Mouse (Mus musculus): ENCODE measurements around the gene Il20rb. TPM values are rescaled to one million over a fixed set of nuclear protein-coding genes. Genes with fewer than 3 reads are reported as not detected.

The Il20rb gene
- polyA plus RNA-seq (2015; fragmentation: Nextera tagmentation; extraction: Ambion mirVana), result 0.98 and 1.1 TPM in 2 replicates

- Histone ChIP-seq H3K9me3 (ENCODE audit: control insufficient read depth, low read length) (no peaks in the 10 kb centered on the region), H3K36me3 (ENCODE audit: control insufficient read depth, insufficient read depth, low read length) (no peaks in the 10 kb centered on the region), H3K27ac (ENCODE audit: low read length) (no peak within 1 kb of the TSS), H3K4me3 (ENCODE audit: low read length) (no peak within 1 kb of the TSS), H3K27me3 (replicated peaks; ENCODE audit: control insufficient read depth, insufficient read depth, low read length) (no peaks in the 10 kb centered on the region), H3K4me1 (ENCODE audit: control insufficient read depth, insufficient read depth, low read length) (peaks cover 12% of the 10 kb centered on the region; the same call in 1 of the 2 replicates), H3K9ac (ENCODE audit: low read depth, low read length) (no peak within 1 kb of the TSS), H3K4me2 (ENCODE audit: low read depth, low read length) (no peak within 1 kb of the TSS)
- WGBS, result 86% methylated on average over 5 of the region's 5 CpGs
- no peak for ATAC-seq
These were observed at the start of gene Il20rb for GRCm38 (mm10) chr9:100486431-100486830. Gene Il20rb, minus strand, starts transcription at chr9:100486788.

- Histone ChIP-seq H3K4me1 (ENCODE audit: control insufficient read depth, insufficient read depth, low read length) (0 out of 2 replicates have a peak, but pooled peaks cover 2% of the 10 kb centered on the region), H3K9me3 (ENCODE audit: control insufficient read depth, low read length) (no peaks in the 10 kb centered on the region; the same call in 1 of the 2 replicates), H3K4me2 (ENCODE audit: low read depth, low read length) (no peak overlapping the region), H3K9ac (ENCODE audit: low read depth, low read length) (no peak overlapping the region), H3K27me3 (replicated peaks; ENCODE audit: control insufficient read depth, insufficient read depth, low read length) (no peaks in the 10 kb centered on the region), H3K4me3 (ENCODE audit: low read length) (no peak overlapping the region), H3K36me3 (ENCODE audit: control insufficient read depth, insufficient read depth, low read length) (no peaks in the 10 kb centered on the region), H3K27ac (ENCODE audit: low read length) (no peak overlapping the region)
- ATAC-seq, result no peak
- 92% methylated on average over 2 of the region's 2 CpGs for WGBS
These were observed 49.2 kb upstream of the Il20rb start for GRCm38 (mm10) chr9:100535618-100536262.

GRCm38 (mm10) chr9:100534686-100535085 lies 48.1 kb upstream of the Il20rb start:
- Histone ChIP-seq H3K4me2 (ENCODE audit: low read depth, low read length) (no peak overlapping the region), H3K27me3 (replicated peaks; ENCODE audit: control insufficient read depth, insufficient read depth, low read length) (no peaks in the 10 kb centered on the region), H3K36me3 (ENCODE audit: control insufficient read depth, insufficient read depth, low read length) (no peaks in the 10 kb centered on the region), H3K9ac (ENCODE audit: low read depth, low read length) (no peak overlapping the region), H3K4me1 (ENCODE audit: control insufficient read depth, insufficient read depth, low read length) (0 out of 2 replicates have a peak, but pooled peaks cover 2% of the 10 kb centered on the region), H3K4me3 (ENCODE audit: low read length) (no peak overlapping the region), H3K27ac (ENCODE audit: low read length) (no peak overlapping the region), H3K9me3 (ENCODE audit: control insufficient read depth, low read length) (no peaks in the 10 kb centered on the region; the same call in 1 of the 2 replicates)
- no peak for ATAC-seq
- WGBS, result 88% methylated on average over 3 of the region's 3 CpGs

GRCm38 (mm10) chr9:100532847-100533505 lies 46.4 kb upstream of the Il20rb start:
- Histone ChIP-seq H3K4me1 (ENCODE audit: control insufficient read depth, insufficient read depth, low read length) (0 out of 2 replicates have a peak, but pooled peaks cover 2% of the 10 kb centered on the region), H3K27ac (ENCODE audit: low read length) (no peak overlapping the region), H3K27me3 (replicated peaks; ENCODE audit: control insufficient read depth, insufficient read depth, low read length) (no peaks in the 10 kb centered on the region), H3K4me3 (ENCODE audit: low read length) (no peak overlapping the region), H3K9me3 (ENCODE audit: control insufficient read depth, low read length) (no peaks in the 10 kb centered on the region; the same call in 1 of the 2 replicates), H3K36me3 (ENCODE audit: control insufficient read depth, insufficient read depth, low read length) (no peaks in the 10 kb centered on the region), H3K4me2 (ENCODE audit: low read depth, low read length) (no peak overlapping the region), H3K9ac (ENCODE audit: low read depth, low read length) (no peak overlapping the region)
- ATAC-seq, result no peak
- WGBS, result 61% methylated on average over 3 of the region's 3 CpGs

GRCm38 (mm10) chr9:100531296-100531695 lies 44.7 kb upstream of the Il20rb start:
- H3K27ac ChIP-seq (ENCODE audit: low read length), result no peak overlapping the region
- 0 out of 2 replicates have a peak, but pooled peaks cover 2% of the 10 kb centered on the region for H3K4me1 ChIP-seq (ENCODE audit: control insufficient read depth, insufficient read depth, low read length)
- ATAC-seq, result no peak
- H3K36me3 ChIP-seq (ENCODE audit: control insufficient read depth, insufficient read depth, low read length), result no peaks in the 10 kb centered on the region
- H3K9ac ChIP-seq (ENCODE audit: low read depth, low read length), result no peak overlapping the region
- H3K4me2 ChIP-seq (ENCODE audit: low read depth, low read length), result no peak overlapping the region
- H3K4me3 ChIP-seq (ENCODE audit: low read length), result no peak overlapping the region
- no peaks in the 10 kb centered on the region for H3K27me3 ChIP-seq (replicated peaks; ENCODE audit: control insufficient read depth, insufficient read depth, low read length)
- H3K9me3 ChIP-seq (ENCODE audit: control insufficient read depth, low read length), result no peaks in the 10 kb centered on the region; the same call in 1 of the 2 replicates
- WGBS, result 63% methylated on average over 1 of the region's 1 CpGs

- Histone ChIP-seq H3K9me3 (ENCODE audit: control insufficient read depth, low read length) (no peaks in the 10 kb centered on the region), H3K4me1 (ENCODE audit: control insufficient read depth, insufficient read depth, low read length) (no peaks in the 10 kb centered on the region), H3K27ac (ENCODE audit: low read length) (no peak overlapping the region), H3K9ac (ENCODE audit: low read depth, low read length) (no peak overlapping the region), H3K36me3 (ENCODE audit: control insufficient read depth, insufficient read depth, low read length) (no peaks in the 10 kb centered on the region), H3K4me2 (ENCODE audit: low read depth, low read length) (no peak overlapping the region), H3K27me3 (replicated peaks; ENCODE audit: control insufficient read depth, insufficient read depth, low read length) (no peaks in the 10 kb centered on the region), H3K4me3 (ENCODE audit: low read length) (no peak overlapping the region)
- no peak for ATAC-seq
- WGBS, result 85% methylated on average over 2 of the region's 2 CpGs
These were observed 38.6 kb upstream of the Il20rb start for GRCm38 (mm10) chr9:100525225-100525624.

GRCm38 (mm10) chr9:100522029-100522428 lies 35.4 kb upstream of the Il20rb start:
- 78% methylated on average over 2 of the region's 2 CpGs for WGBS
- no peak overlapping the region for H3K4me2 ChIP-seq (ENCODE audit: low read depth, low read length)
- H3K4me1 ChIP-seq (ENCODE audit: control insufficient read depth, insufficient read depth, low read length), result no peaks in the 10 kb centered on the region
- H3K27me3 ChIP-seq (replicated peaks; ENCODE audit: control insufficient read depth, insufficient read depth, low read length), result no peaks in the 10 kb centered on the region
- no peak overlapping the region for H3K9ac ChIP-seq (ENCODE audit: low read depth, low read length)
- H3K27ac ChIP-seq (ENCODE audit: low read length), result no peak overlapping the region
- no peak overlapping the region for H3K4me3 ChIP-seq (ENCODE audit: low read length)
- H3K9me3 ChIP-seq (ENCODE audit: control insufficient read depth, low read length), result no peaks in the 10 kb centered on the region
- ATAC-seq, result no peak
- no peaks in the 10 kb centered on the region for H3K36me3 ChIP-seq (ENCODE audit: control insufficient read depth, insufficient read depth, low read length)

GRCm38 (mm10) chr9:100520586-100520985 lies 34.0 kb upstream of the Il20rb start:
- no peak overlapping the region for H3K4me2 ChIP-seq (ENCODE audit: low read depth, low read length)
- no peaks in the 10 kb centered on the region for H3K27me3 ChIP-seq (replicated peaks; ENCODE audit: control insufficient read depth, insufficient read depth, low read length)
- H3K9me3 ChIP-seq (ENCODE audit: control insufficient read depth, low read length), result no peaks in the 10 kb centered on the region
- no peaks in the 10 kb centered on the region for H3K4me1 ChIP-seq (ENCODE audit: control insufficient read depth, insufficient read depth, low read length)
- H3K36me3 ChIP-seq (ENCODE audit: control insufficient read depth, insufficient read depth, low read length), result no peaks in the 10 kb centered on the region
- no peak overlapping the region for H3K4me3 ChIP-seq (ENCODE audit: low read length)
- peak; percentile 33; the same call in 1 of the 2 replicates for ATAC-seq
- 6% methylated on average over 2 of the region's 2 CpGs for WGBS
- no peak overlapping the region for H3K9ac ChIP-seq (ENCODE audit: low read depth, low read length)
- H3K27ac ChIP-seq (ENCODE audit: low read length), result no peak overlapping the region

GRCm38 (mm10) chr9:100520012-100520411 lies 33.4 kb upstream of the Il20rb start:
- no peaks in the 10 kb centered on the region for H3K4me1 ChIP-seq (ENCODE audit: control insufficient read depth, insufficient read depth, low read length)
- 95% methylated on average over 3 of the region's 3 CpGs for WGBS
- H3K27me3 ChIP-seq (replicated peaks; ENCODE audit: control insufficient read depth, insufficient read depth, low read length), result no peaks in the 10 kb centered on the region
- no peak overlapping the region for H3K9ac ChIP-seq (ENCODE audit: low read depth, low read length)
- no peak for ATAC-seq
- H3K4me2 ChIP-seq (ENCODE audit: low read depth, low read length), result no peak overlapping the region
- H3K27ac ChIP-seq (ENCODE audit: low read length), result no peak overlapping the region
- no peaks in the 10 kb centered on the region for H3K36me3 ChIP-seq (ENCODE audit: control insufficient read depth, insufficient read depth, low read length)
- H3K9me3 ChIP-seq (ENCODE audit: control insufficient read depth, low read length), result no peaks in the 10 kb centered on the region
- H3K4me3 ChIP-seq (ENCODE audit: low read length), result no peak overlapping the region
